25 mouse cellular contexts compared by ENCODE assay signal in genomic region chr5:43728375-43729165, GRCm38 (mm10).
A peak's percentile ranks its signal among the peaks of the same experiment; 100 is the strongest.
DNase-seq lines count a peak whose midpoint lies in the region; ATAC-seq lines count a peak whose summit lies in the region.
"Had no signal": no experiment of that assay in that cellular context is flagged by ENCODE, and none has a peak within 500 bp of the region (broad histone marks: within the 10 kb centered on the region; RNA-seq: fewer than 3 reads in every experiment).

No protein-coding gene starts in this region.

- ATAC-seq in frontal cortex, adult (ENCODE audit: low TSS enrichment): peak; percentile 25
- ATAC-seq in CD4-positive, CD25-positive, alpha-beta regulatory T cell, adult 4 months: peak; percentile 86
- ATAC-seq: forebrain, embryonic 15.5 days; hindbrain, embryonic 16.5 days; intestine, embryonic 16.5 days; midbrain, embryonic 13.5 days had no signal

- intact Hi-C loops in left cerebral cortex, postnatal 36 days (cut with DNase I): no loop called here

- no peak for DNase-seq in frontal cortex, postnatal 25 days (ENCODE audit: low spot score in 2 of 2)
- peak; percentile 16 for DNase-seq in left cerebral cortex, adult 11 months (ENCODE audit: low spot score)
- DNase-seq in left cerebral cortex, postnatal 36 days (ENCODE audit: low spot score in 2 of 2): no peak
- peak; percentile 43 for DNase-seq in induced T-regulatory cell, adult 2 months (ENCODE audit: low read depth)
- no peak for DNase-seq in testis, postnatal 14 days (ENCODE audit: low spot score)
- DNase-seq in c-Kit-positive CD71-positive TER-119-positive erythroid progenitor cells, embryonic 14.5 days (ENCODE audit: low spot score): no peak
- DNase-seq: adrenal gland, adult 8-10 months; cerebellum, adult 11 months; cerebellum, adult 9-10 months; cerebellum, postnatal 36 days; heart, postnatal 14 days; kidney, adult 9 months; kidney, postnatal 10 days; layer of hippocampus, adult 9-11 months; left cerebral cortex, postnatal 4 days; liver, embryonic 13.5 days; lung, adult 2 months; lung, postnatal 10 days; right cerebral cortex, postnatal 4 days had no signal

Comparison
In these comparisons a context has a peak if more than half of its experiments do, and no peak if none do; other contexts are left out.
1. DNase-seq: peak in left cerebral cortex, adult 11 months (single experiment) and induced T-regulatory cell, adult 2 months (single experiment); none in frontal cortex, postnatal 25 days (0 of 2), left cerebral cortex, postnatal 36 days (0 of 2), testis, postnatal 14 days (single experiment) and c-Kit-positive CD71-positive TER-119-positive erythroid progenitor cells, embryonic 14.5 days (single experiment).